Mouse (Mus musculus): ENCODE measurements around the gene Rnf220. TPM values are rescaled to one million over a fixed set of nuclear protein-coding genes. Genes with fewer than 3 reads are reported as not detected.
A peak's percentile ranks its signal among the peaks of the same experiment; 100 is the strongest.

The Rnf220 gene
- polyA plus RNA-seq, 1 experiment from 2014 or later = 55.5 TPM

DNA sequence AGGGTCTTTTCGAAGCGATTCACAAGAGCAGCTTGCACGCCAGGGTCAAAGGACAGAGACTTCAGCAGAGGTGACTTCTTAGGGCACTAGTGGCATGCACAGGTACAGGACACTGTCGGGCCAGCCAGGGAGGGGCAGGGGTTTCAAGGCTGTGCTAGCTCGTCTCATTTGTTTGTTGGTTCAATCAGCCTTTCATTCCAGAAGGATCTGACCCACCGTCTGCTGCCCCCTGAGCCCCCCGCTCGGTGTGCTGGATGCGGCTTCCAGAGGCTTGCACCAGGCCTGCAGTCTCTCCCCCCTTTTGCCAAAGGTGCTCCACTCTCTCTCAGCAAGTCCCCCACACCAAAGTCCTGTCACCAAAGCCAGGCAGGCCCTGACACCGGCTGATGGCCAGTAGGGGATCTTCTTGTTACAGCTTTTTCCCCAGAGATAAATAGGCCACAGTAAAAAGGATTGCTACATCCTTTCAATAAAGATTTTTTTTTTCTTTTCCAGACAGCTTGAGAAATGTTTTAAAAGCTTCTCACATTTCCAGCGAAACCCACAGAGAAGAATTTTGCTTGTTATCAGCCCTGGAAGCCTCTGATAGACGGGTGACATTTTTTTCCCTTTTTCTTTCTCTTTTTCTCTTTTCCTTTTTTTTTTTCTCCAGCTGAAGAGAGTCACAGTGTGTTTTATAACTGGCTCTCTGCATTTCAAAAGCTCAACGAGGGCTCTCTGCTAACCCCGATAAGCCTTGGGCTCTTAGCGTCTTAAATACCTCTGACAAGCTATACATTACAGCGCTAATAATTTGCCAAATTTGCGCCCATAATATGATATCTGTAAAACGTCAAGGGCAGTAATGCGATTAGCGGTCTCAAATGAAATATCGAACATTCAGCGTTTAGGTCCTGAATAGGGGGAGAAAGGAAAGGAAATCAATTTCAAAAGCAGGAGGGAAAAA, 105.7 kb downstream of the Rnf220 start:
- DNase-seq (ENCODE audit: low spot score) (no peak), ATAC-seq (ENCODE audit: low FRiP score) (no peak)
- Histone ChIP-seq H3K9ac (ENCODE audit: low read depth, low read length) (no peak overlapping the region), H3K4me2 (replicated peaks; ENCODE audit: low read depth, low read length) (0 out of 2 replicates have a peak overlapping the region, but pooled peaks have one; percentile 8), H3K4me3 (ENCODE audit: low read depth, low read length) (no peak overlapping the region), H3K27me3 (ENCODE audit: control insufficient read depth, insufficient read depth, low read length) (peaks cover 68% of the 10 kb centered on the region), H3K4me1 (replicated peaks; ENCODE audit: control insufficient read depth, insufficient read depth, low read length) (peaks cover 17% of the 10 kb centered on the region), H3K27ac (ENCODE audit: low read depth, low read length) (0 out of 2 replicates have a peak overlapping the region, but pooled peaks have one; percentile 10), H3K9me3 (ENCODE audit: control insufficient read depth, low read length) (no peaks in the 10 kb centered on the region), H3K36me3 (ENCODE audit: control insufficient read depth, insufficient read depth, low read length) (no peaks in the 10 kb centered on the region)
- 30% methylated on average over 22 of the region's 22 CpGs for WGBS

DNA sequence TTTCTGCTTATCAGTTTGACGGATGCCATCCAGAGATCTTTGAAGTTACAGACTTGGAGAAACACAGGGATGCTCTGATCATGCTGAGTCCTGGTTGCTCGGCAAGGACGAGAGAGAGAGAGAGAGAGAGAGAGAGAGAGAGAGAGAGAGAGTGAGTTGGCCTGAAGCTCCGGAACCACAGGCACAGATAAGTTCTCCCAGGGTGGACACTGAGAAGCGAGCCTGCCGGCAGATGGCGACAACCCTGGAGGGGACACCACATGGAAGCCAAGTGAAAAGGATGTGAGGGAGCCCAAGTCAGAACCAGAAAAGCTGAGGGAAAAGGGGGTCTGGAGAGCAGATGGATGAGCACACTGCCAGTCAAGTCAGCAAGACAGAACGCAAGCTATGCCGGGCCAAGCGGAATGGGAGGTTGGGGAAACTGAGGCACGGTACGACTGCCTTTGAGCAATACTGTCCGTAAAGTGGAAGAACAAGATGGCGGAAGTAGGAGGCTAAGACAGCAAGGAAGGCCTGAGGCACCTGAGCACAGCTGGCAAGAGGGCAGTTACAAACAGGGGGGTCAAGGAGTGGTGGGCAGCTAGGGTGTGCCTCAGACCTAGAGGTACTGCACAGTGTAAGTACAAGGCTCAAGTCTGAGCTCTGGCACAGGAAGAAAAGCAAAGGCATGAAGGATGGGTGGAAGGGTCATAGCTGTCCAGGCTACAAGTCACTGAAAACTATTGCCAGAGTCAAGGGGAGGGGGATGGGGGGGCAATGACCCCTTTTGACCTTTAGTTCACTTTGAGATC, 107.4 kb downstream of the Rnf220 start:
- no peak overlapping the region for H3K27ac ChIP-seq (ENCODE audit: low read depth, low read length)
- H3K9me3 ChIP-seq (ENCODE audit: control insufficient read depth, low read length) = no peaks in the 10 kb centered on the region
- H3K4me2 ChIP-seq (replicated peaks; ENCODE audit: low read depth, low read length) = no peak overlapping the region
- H3K4me1 ChIP-seq (replicated peaks; ENCODE audit: control insufficient read depth, insufficient read depth, low read length) = peaks cover 17% of the 10 kb centered on the region
- WGBS = 82% methylated on average over 14 of the region's 14 CpGs
- H3K4me3 ChIP-seq (ENCODE audit: low read depth, low read length) = no peak overlapping the region
- ATAC-seq (ENCODE audit: low FRiP score) (no peak), DNase-seq (ENCODE audit: low spot score) (no peak)
- H3K36me3 ChIP-seq (ENCODE audit: control insufficient read depth, insufficient read depth, low read length) = no peaks in the 10 kb centered on the region
- no peak overlapping the region for H3K9ac ChIP-seq (ENCODE audit: low read depth, low read length)
- H3K27me3 ChIP-seq (ENCODE audit: control insufficient read depth, insufficient read depth, low read length) = peaks cover 69% of the 10 kb centered on the region

DNA sequence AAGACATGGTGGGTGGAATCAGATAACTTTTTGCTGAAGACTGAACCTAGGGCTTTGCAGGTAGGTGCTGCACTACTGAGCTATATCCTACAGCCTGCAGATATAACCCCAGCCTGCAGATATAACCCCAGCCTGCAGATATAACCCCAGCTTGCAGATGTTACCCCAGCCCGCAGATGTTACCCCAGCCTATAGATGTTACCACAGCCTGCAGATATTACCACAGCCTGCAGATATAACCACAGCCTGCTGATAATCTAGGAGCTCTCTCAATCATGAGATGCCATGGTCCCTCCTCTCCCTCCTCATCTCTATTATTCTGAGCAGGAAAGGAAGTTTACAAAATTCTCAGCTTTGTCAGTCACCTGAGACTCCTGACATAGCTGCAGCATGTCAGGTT, 111.6 kb downstream of the Rnf220 start:
- DNase-seq (ENCODE audit: low spot score) = no peak

DNA sequence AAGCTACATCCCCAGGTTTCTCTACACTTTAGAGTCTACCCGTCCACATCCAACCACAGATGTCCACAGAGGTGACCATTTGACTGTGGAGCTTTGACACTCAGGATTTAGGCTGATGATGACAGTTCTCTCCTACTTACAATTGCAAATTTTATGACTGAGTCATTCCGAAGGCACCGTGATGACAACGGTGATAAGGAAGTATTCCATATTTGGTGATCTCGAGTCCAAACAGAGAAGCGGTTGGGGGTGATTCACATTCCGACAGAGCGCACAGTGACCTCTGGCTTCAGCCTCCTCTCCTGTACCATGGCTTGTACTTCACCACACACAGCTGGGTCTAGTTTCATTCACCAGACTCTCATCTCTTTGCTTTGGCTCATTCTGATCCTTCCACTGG, 115.0 kb downstream of the Rnf220 start:
- DNase-seq (ENCODE audit: low spot score) (no peak), ATAC-seq (ENCODE audit: low FRiP score) (no peak)
- Histone ChIP-seq H3K27me3 (ENCODE audit: control insufficient read depth, insufficient read depth, low read length) (peaks cover 72% of the 10 kb centered on the region), H3K4me2 (replicated peaks; ENCODE audit: low read depth, low read length) (no peak overlapping the region), H3K4me3 (ENCODE audit: low read depth, low read length) (no peak overlapping the region), H3K9ac (ENCODE audit: low read depth, low read length) (no peak overlapping the region), H3K27ac (ENCODE audit: low read depth, low read length) (no peak overlapping the region), H3K4me1 (replicated peaks; ENCODE audit: control insufficient read depth, insufficient read depth, low read length) (no peaks in the 10 kb centered on the region), H3K36me3 (ENCODE audit: control insufficient read depth, insufficient read depth, low read length) (no peaks in the 10 kb centered on the region), H3K9me3 (ENCODE audit: control insufficient read depth, low read length) (no peaks in the 10 kb centered on the region)
- WGBS = 77% methylated on average over 8 of the region's 8 CpGs

More for the DNA sequence above, 111.6 kb downstream of the Rnf220 start:
- Histone ChIP-seq H3K27me3 (ENCODE audit: control insufficient read depth, insufficient read depth, low read length) (peaks cover 60% of the 10 kb centered on the region), H3K4me1 (replicated peaks; ENCODE audit: control insufficient read depth, insufficient read depth, low read length) (no peaks in the 10 kb centered on the region), H3K9ac (ENCODE audit: low read depth, low read length) (no peak overlapping the region), H3K27ac (ENCODE audit: low read depth, low read length) (no peak overlapping the region), H3K36me3 (ENCODE audit: control insufficient read depth, insufficient read depth, low read length) (no peaks in the 10 kb centered on the region), H3K4me3 (ENCODE audit: low read depth, low read length) (no peak overlapping the region), H3K4me2 (replicated peaks; ENCODE audit: low read depth, low read length) (no peak overlapping the region), H3K9me3 (ENCODE audit: control insufficient read depth, low read length) (no peaks in the 10 kb centered on the region)
- WGBS = 96% methylated on average over 1 of the region's 1 CpGs
- no peak for ATAC-seq (ENCODE audit: low FRiP score)

DNA sequence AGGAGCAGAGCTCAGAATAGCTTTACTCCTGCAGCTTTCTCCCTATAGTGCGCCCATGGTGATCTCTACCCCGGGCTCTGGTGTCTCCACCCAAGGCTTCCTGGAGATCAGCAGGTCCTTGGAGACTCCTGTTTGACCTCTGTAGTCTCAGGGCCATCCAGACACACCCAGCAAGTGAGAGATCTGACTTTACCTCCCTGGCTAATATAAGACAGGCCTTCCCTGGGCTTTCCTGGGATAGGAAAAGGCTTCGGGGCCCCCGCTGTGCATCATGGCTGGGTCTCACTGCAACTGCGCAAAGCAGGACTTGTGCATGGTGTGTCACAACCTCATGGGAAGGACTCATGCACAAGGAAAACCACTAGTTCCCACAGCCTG, 116.3 kb downstream of the Rnf220 start:
- Histone ChIP-seq H3K36me3 (ENCODE audit: control insufficient read depth, insufficient read depth, low read length) (no peaks in the 10 kb centered on the region), H3K4me1 (replicated peaks; ENCODE audit: control insufficient read depth, insufficient read depth, low read length) (no peaks in the 10 kb centered on the region), H3K27me3 (ENCODE audit: control insufficient read depth, insufficient read depth, low read length) (peaks cover 76% of the 10 kb centered on the region), H3K27ac (ENCODE audit: low read depth, low read length) (no peak overlapping the region), H3K4me2 (replicated peaks; ENCODE audit: low read depth, low read length) (no peak overlapping the region), H3K4me3 (ENCODE audit: low read depth, low read length) (no peak overlapping the region), H3K9me3 (ENCODE audit: control insufficient read depth, low read length) (no peaks in the 10 kb centered on the region), H3K9ac (ENCODE audit: low read depth, low read length) (no peak overlapping the region)
- ATAC-seq (ENCODE audit: low FRiP score) = no peak
- WGBS = 93% methylated on average over 5 of the region's 5 CpGs
- DNase-seq (ENCODE audit: low spot score) = no peak

DNA sequence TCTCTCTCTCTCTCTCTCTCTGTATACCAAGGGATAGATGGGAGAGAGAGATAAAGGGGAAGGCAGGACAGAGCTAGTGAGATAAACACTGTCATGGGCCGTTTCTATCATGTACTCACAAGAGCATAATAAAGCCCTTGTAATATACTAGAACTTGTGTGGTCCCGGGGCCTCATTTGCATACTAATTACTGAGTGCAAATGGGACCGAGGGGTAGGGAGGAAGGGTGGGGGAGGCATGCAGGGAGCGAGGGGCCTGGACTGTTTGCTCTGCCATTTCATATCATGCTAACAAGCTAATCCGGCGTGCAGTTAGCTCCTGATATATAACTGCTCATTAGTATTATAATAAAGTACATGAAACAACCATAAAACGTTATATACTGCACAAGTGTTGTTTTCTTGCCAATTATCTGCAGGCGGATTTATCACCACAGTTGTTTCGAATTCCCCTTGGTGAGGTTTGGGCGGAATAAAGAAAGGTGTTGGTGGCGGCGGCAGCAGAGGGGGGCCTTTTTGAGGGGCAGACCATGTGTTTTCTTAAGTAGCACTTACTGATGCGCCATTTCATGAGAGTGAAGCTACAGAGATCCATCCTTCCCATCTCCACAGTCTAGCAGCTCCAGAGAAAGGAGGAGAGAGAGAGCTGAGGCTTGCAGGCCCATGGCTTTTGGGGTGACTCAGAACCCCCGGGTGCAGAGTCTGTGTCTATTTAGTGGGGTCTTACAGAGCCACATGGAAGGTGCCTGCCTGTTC, 116.9 kb downstream of the Rnf220 start:
- Histone ChIP-seq H3K9me3 (ENCODE audit: control insufficient read depth, low read length) (no peaks in the 10 kb centered on the region), H3K36me3 (ENCODE audit: control insufficient read depth, insufficient read depth, low read length) (no peaks in the 10 kb centered on the region), H3K27me3 (ENCODE audit: control insufficient read depth, insufficient read depth, low read length) (peaks cover 77% of the 10 kb centered on the region), H3K4me1 (replicated peaks; ENCODE audit: control insufficient read depth, insufficient read depth, low read length) (no peaks in the 10 kb centered on the region), H3K9ac (ENCODE audit: low read depth, low read length) (no peak overlapping the region), H3K4me2 (replicated peaks; ENCODE audit: low read depth, low read length) (no peak overlapping the region), H3K27ac (ENCODE audit: low read depth, low read length) (no peak overlapping the region), H3K4me3 (ENCODE audit: low read depth, low read length) (no peak overlapping the region)
- DNase-seq (ENCODE audit: low spot score) = no peak
- WGBS = 61% methylated on average over 14 of the region's 14 CpGs
- ATAC-seq (ENCODE audit: low FRiP score) = no peak

DNA sequence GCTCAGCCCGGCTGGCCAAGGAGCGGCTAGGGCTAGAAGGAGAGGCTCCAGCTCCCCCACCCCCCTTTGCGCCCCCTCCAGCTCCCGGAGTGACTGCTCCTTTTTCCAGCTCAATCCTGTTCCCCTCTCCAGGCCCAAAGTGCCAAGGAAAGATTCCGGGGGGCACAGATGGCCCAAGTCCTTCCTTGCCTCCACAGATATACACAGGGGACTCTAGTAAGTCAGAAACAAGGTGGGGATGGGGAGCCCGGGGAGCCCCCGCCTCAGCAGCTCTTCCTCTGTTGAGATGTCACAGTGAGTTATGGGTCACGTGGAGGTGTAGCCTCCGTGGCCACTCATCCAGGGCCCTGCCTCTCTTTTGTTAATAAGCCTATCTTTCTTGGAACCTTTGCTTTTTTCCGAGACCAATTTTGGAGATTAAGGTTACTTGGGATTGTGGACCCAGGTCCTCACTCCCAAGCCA, 122.7 kb downstream of the Rnf220 start:
- Histone ChIP-seq H3K4me3 (ENCODE audit: low read depth, low read length) (no peak overlapping the region), H3K9me3 (ENCODE audit: control insufficient read depth, low read length) (no peaks in the 10 kb centered on the region), H3K36me3 (ENCODE audit: control insufficient read depth, insufficient read depth, low read length) (no peaks in the 10 kb centered on the region), H3K9ac (ENCODE audit: low read depth, low read length) (no peak overlapping the region), H3K4me2 (replicated peaks; ENCODE audit: low read depth, low read length) (peak overlapping the region; percentile 31), H3K27me3 (ENCODE audit: control insufficient read depth, insufficient read depth, low read length) (peaks cover 77% of the 10 kb centered on the region), H3K27ac (ENCODE audit: low read depth, low read length) (peak overlapping the region; percentile 63), H3K4me1 (replicated peaks; ENCODE audit: control insufficient read depth, insufficient read depth, low read length) (peaks cover 15% of the 10 kb centered on the region)
- 9% methylated on average over 6 of the region's 10 CpGs for WGBS
- peak; percentile 64 for ATAC-seq (ENCODE audit: low FRiP score)
- no peak for DNase-seq (ENCODE audit: low spot score)

DNA sequence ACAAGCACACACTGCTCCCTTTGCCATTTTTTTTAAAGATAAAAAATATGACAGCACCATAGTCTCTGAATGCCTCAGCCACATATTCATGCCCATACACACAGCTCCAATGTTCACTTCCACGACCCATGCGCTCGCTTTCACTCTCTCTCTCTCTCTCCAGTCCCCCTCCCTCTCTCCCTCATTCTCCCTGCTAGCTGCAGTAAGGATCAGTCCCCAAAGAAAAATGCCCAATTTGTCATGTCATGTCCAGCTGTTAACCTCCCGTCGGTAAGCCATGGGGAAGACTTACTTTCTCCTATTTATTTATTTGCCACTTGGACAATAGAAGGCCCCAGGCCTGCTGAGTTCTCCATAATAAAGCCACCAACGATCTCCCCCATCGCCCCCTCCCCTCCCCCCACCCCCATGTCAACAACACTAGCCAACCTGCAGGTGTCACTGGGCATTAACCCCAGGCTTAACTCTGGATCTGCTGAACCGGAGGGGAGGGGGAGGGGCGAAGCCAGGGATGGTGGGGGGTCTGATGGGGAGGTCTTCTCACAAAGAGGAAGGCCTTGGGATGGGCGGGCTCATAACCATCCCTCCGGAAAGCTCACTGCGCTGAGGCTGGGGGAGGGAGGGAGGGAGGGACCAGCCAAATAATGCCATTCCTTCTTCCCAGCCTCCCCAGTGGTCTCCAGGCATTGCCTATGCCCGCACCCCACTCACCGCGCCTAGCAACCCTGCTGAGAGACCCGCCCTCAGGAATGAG, 123.4 kb downstream of the Rnf220 start:
- Histone ChIP-seq H3K4me1 (replicated peaks; ENCODE audit: control insufficient read depth, insufficient read depth, low read length) (peaks cover 15% of the 10 kb centered on the region), H3K36me3 (ENCODE audit: control insufficient read depth, insufficient read depth, low read length) (no peaks in the 10 kb centered on the region), H3K27ac (ENCODE audit: low read depth, low read length) (peak overlapping the region; percentile 63), H3K27me3 (ENCODE audit: control insufficient read depth, insufficient read depth, low read length) (peaks cover 79% of the 10 kb centered on the region), H3K9me3 (ENCODE audit: control insufficient read depth, low read length) (no peaks in the 10 kb centered on the region), H3K9ac (ENCODE audit: low read depth, low read length) (no peak overlapping the region), H3K4me3 (ENCODE audit: low read depth, low read length) (no peak overlapping the region; the same call in 1 of the 2 replicates), H3K4me2 (replicated peaks; ENCODE audit: low read depth, low read length) (peak overlapping the region; percentile 31)
- ATAC-seq (ENCODE audit: low FRiP score) (peak; percentile 93), DNase-seq (ENCODE audit: low spot score) (peak; percentile 81)
- WGBS = under 1% methylated on average over 15 of the region's 16 CpGs

All from hindbrain, embryonic 11.5 days (tissue).